Mouse (Mus musculus) MEL (cell line): ENCODE results near the gene Exosc8. TPM values are rescaled to one million over a fixed set of nuclear protein-coding genes. Genes with fewer than 3 reads are reported as not detected.

Source experiments
- DNase-seq: peaks from one replicate; pipeline ENCODE4 v3.0.0; 2011; ENCODE audit warnings: low read depth, low spot score
- H3K27ac ChIP-seq: 2 replicates; pipeline ENCODE4 v1.5.1; 2012; ENCODE audit warnings: low read depth, mild to moderate bottlenecking, control low read depth, low read length, moderate library complexity; ENCODE audit not compliant: control insufficient read depth
- H3K27me3 ChIP-seq, 2 experiments: fragments of 150-350 bp in 1 of 2; sonication (generic) in 1 of 2; 2 replicates each; pipeline ENCODE4 v1.6.1; 2012; ENCODE audit warnings: low read length in 2 of 2, mild to moderate bottlenecking in 2 of 2, improper control_type of control experiment in 1 of 2, moderate library complexity in 1 of 2; ENCODE audit not compliant: insufficient read depth in 2 of 2, control insufficient read depth in 1 of 2
- H3K36me3 ChIP-seq, 2 experiments: 2 replicates each; pipeline ENCODE4 v1.6.1; 2012 to 2014; ENCODE audit warnings: low read length in 2 of 2, improper control_type of control experiment in 1 of 2, inconsistent platforms in 1 of 2, mild to moderate bottlenecking in 1 of 2; ENCODE audit not compliant: insufficient read depth in 2 of 2, control insufficient read depth in 1 of 2
- H3K4me1 ChIP-seq, 2 experiments: fragments of 150-350 bp in 1 of 2; sonication (generic) in 1 of 2; 2 replicates each; pipeline ENCODE4 v1.6.1; 2012; ENCODE audit warnings: low read length in 2 of 2, improper control_type of control experiment in 1 of 2, mild to moderate bottlenecking in 1 of 2; ENCODE audit not compliant: insufficient read depth in 2 of 2, control insufficient read depth in 1 of 2
- H3K4me3 ChIP-seq, 2 experiments: fragments of 150-350 bp in 1 of 2; sonication (generic) in 1 of 2; 2 replicates each; pipeline ENCODE4 v1.5.1; 2012; ENCODE audit warnings: low read depth in 2 of 2, low read length in 2 of 2, mild to moderate bottlenecking in 2 of 2, moderate library complexity in 2 of 2, control low read depth in 1 of 2, improper control_type of control experiment in 1 of 2; ENCODE audit not compliant: control insufficient read depth in 1 of 2, insufficient read depth in 1 of 2
- H3K79me2 ChIP-seq: 2 replicates; pipeline ENCODE4 v1.6.1; 2012; ENCODE audit warnings: mild to moderate bottlenecking, low read length, moderate library complexity; ENCODE audit not compliant: control insufficient read depth, poor library complexity, insufficient read depth
- H3K9ac ChIP-seq: 2 replicates; pipeline ENCODE4 v1.6.1; 2012; ENCODE audit warnings: low read depth, mild to moderate bottlenecking, control low read depth, low read length, moderate library complexity; ENCODE audit not compliant: control insufficient read depth, poor library complexity, severe bottlenecking
- H3K9me3 ChIP-seq: fragments of 150-350 bp; sonication (generic); replicated peaks from 2 replicates; pipeline ENCODE4 v1.6.1; 2012; ENCODE audit warnings: mild to moderate bottlenecking, low read length, improper control_type of control experiment, moderate library complexity; ENCODE audit not compliant: insufficient read depth
- CHD1 ChIP-seq: IDR thresholded peaks from 2 replicates; pipeline ENCODE4 v1.6.1; 2012; ENCODE audit warnings: low read depth, mild to moderate bottlenecking, inconsistent platforms, low read length, improper control_type of control experiment
- CHD2 ChIP-seq: IDR thresholded peaks from 2 replicates; pipeline ENCODE4 v1.6.1; 2011; ENCODE audit warnings: low read length, improper control_type of control experiment
- CTCF ChIP-seq, 3 experiments: IDR thresholded peaks in 2 of 3; conservative IDR thresholded peaks in 1 of 3; 2 replicates each; pipeline ENCODE4 v1.5.1; 2011 to 2012; ENCODE audit warnings: low read length in 3 of 3, low read depth in 2 of 3, mild to moderate bottlenecking in 2 of 3, improper control_type of control experiment in 1 of 3, inconsistent platforms in 1 of 3, mixed read lengths in 1 of 3, moderate library complexity in 1 of 3; ENCODE audit not compliant: control insufficient read depth in 1 of 3, insufficient read depth in 1 of 3, poor library complexity in 1 of 3, severe bottlenecking in 1 of 3
- EP300 ChIP-seq, 2 experiments: IDR thresholded peaks; 2 replicates each; pipeline ENCODE4 v1.6.1; 2011; ENCODE audit warnings: improper control_type of control experiment in 2 of 2, low read length in 2 of 2, low read depth in 1 of 2, mild to moderate bottlenecking in 1 of 2
- ETS1 ChIP-seq: IDR thresholded peaks from 2 replicates; pipeline ENCODE4 v1.6.1; 2012; ENCODE audit warnings: low read depth, mild to moderate bottlenecking, inconsistent platforms, low read length, improper control_type of control experiment, moderate library complexity
- HCFC1 ChIP-seq: IDR thresholded peaks from 2 replicates; pipeline ENCODE4 v1.6.1; 2012; ENCODE audit warnings: low read depth, mild to moderate bottlenecking, inconsistent platforms, low read length, improper control_type of control experiment, moderate library complexity
- JUND ChIP-seq: IDR thresholded peaks from 2 replicates; pipeline ENCODE4 v1.6.1; 2011; ENCODE audit warnings: low read depth, mild to moderate bottlenecking, improper control_type of control experiment, low read length
- KAT2A ChIP-seq: conservative IDR thresholded peaks from 2 replicates; pipeline ENCODE4 v1.6.1; 2012; ENCODE audit warnings: low read depth, low read length, improper control_type of control experiment, inconsistent platforms
- MAFK ChIP-seq: IDR thresholded peaks from 2 replicates; pipeline ENCODE4 v1.6.1; 2011; ENCODE audit warnings: low read depth, mild to moderate bottlenecking, low read length, improper control_type of control experiment, borderline replicate concordance
- MAX ChIP-seq: IDR thresholded peaks from 2 replicates; pipeline ENCODE4 v1.6.1; 2011; ENCODE audit warnings: low read length, improper control_type of control experiment
- MAZ ChIP-seq: IDR thresholded peaks from 2 replicates; pipeline ENCODE4 v1.6.1; 2012; ENCODE audit warnings: low read depth, mild to moderate bottlenecking, inconsistent platforms, low read length, improper control_type of control experiment
- MEF2A ChIP-seq: IDR thresholded peaks from 2 replicates; pipeline ENCODE4 v1.6.1; 2014; ENCODE audit warnings: low read depth, mild to moderate bottlenecking, inconsistent platforms, low read length, improper control_type of control experiment; ENCODE audit not compliant: poor library complexity, insufficient replicate concordance, severe bottlenecking; ENCODE audit errors: extremely low read depth
- MXI1 ChIP-seq: IDR thresholded peaks from 2 replicates; pipeline ENCODE4 v1.6.1; 2011; ENCODE audit warnings: mild to moderate bottlenecking, low read depth, low read length, improper control_type of control experiment
- MYB ChIP-seq: IDR thresholded peaks from 2 replicates; pipeline ENCODE4 v1.6.1; 2011; ENCODE audit warnings: mild to moderate bottlenecking, low read depth, low read length, improper control_type of control experiment
- POLR2A ChIP-seq, 2 experiments: IDR thresholded peaks; 2 replicates each; pipeline ENCODE4 v1.6.1; 2011 to 2012; ENCODE audit warnings: low read length in 2 of 2, mild to moderate bottlenecking in 2 of 2, control low read depth in 1 of 2, improper control_type of control experiment in 1 of 2, low read depth in 1 of 2, moderate library complexity in 1 of 2; ENCODE audit not compliant: control insufficient read depth in 1 of 2, insufficient read depth in 1 of 2, poor library complexity in 1 of 2
- POLR2AphosphoS2 ChIP-seq: IDR thresholded peaks from 2 replicates; pipeline ENCODE4 v1.6.1; 2011; ENCODE audit warnings: low read length, improper control_type of control experiment
- POLR2AphosphoS5 ChIP-seq: IDR thresholded peaks from 2 replicates; pipeline ENCODE4 v1.6.1; 2012; ENCODE audit warnings: low read depth, borderline replicate concordance, mild to moderate bottlenecking, inconsistent platforms, low read length, moderate library complexity, mixed read lengths
- RAD21 ChIP-seq: IDR thresholded peaks from 2 replicates; pipeline ENCODE4 v1.6.1; 2011; ENCODE audit warnings: mild to moderate bottlenecking, low read depth, low read length, improper control_type of control experiment
- RCOR1 ChIP-seq: IDR thresholded peaks from 2 replicates; pipeline ENCODE4 v1.6.1; 2012; ENCODE audit warnings: low read depth, mild to moderate bottlenecking, inconsistent platforms, low read length, improper control_type of control experiment
- SIN3A ChIP-seq: IDR thresholded peaks from 2 replicates; pipeline ENCODE4 v1.6.1; 2012; ENCODE audit warnings: low read length, improper control_type of control experiment, inconsistent platforms
- UBTF ChIP-seq: IDR thresholded peaks from 2 replicates; pipeline ENCODE4 v1.6.1; 2012; ENCODE audit warnings: low read depth, mild to moderate bottlenecking, inconsistent platforms, low read length, improper control_type of control experiment, moderate library complexity, borderline replicate concordance; ENCODE audit not compliant: insufficient read depth
- USF2 ChIP-seq, 2 experiments: IDR thresholded peaks; 2 replicates each; pipeline ENCODE4 v1.6.1; 2011 to 2012; ENCODE audit warnings: improper control_type of control experiment in 2 of 2, low read length in 2 of 2, borderline replicate concordance in 1 of 2, inconsistent platforms in 1 of 2, low read depth in 1 of 2, mild to moderate bottlenecking in 1 of 2; ENCODE audit not compliant: insufficient read depth in 1 of 2
- ZKSCAN1 ChIP-seq: IDR thresholded peaks from 2 replicates; pipeline ENCODE4 v1.6.1; 2012; ENCODE audit warnings: low read depth, mild to moderate bottlenecking, inconsistent platforms, low read length, improper control_type of control experiment, moderate library complexity
- ZMIZ1 ChIP-seq: IDR thresholded peaks from 2 replicates; pipeline ENCODE4 v1.6.1; 2012; ENCODE audit warnings: low read depth, mild to moderate bottlenecking, inconsistent platforms, low read length, improper control_type of control experiment, moderate library complexity
- polyA plus RNA-seq, 2 experiments: library from polyadenylated mRNA; stranded (reverse) in 1 of 2; unstranded in 1 of 2; fragments of >175 nt in 1 of 2; fragments of >200 nt in 1 of 2; gene quantifications; 2 replicates each; pipeline versions ENCODE4 v1.2.1 to v1.2.4; 2012; ENCODE audit warnings: low replicate concordance in 2 of 2, low read depth in 1 of 2; ENCODE audit not compliant: insufficient read length in 2 of 2, insufficient read depth in 1 of 2, missing spikeins in 1 of 2
- total RNA-seq: library from RNA; depleted of rRNA; stranded (reverse); fragments of 300-350 nt; gene quantifications from 2 replicates; pipeline ENCODE4 v1.2.3, GENCODE M21; 2012

Exosc8 gene
- total and polyA plus RNA-seq, 3 experiments: 231 to 361 TPM; not detected in 1

- no peak overlapping the region for H3K27ac ChIP-seq
- no peak for DNase-seq
- no peak overlapping the region for H3K9ac ChIP-seq
- no peaks in the 10 kb centered on the region for H3K9me3 ChIP-seq
- no peaks in the 10 kb centered on the region for H3K4me1 ChIP-seq
- H3K79me2 ChIP-seq: no peaks in the 10 kb centered on the region
- H3K4me3 ChIP-seq: no peak overlapping the region
- no peak for TF ChIP-seq ZKSCAN1
- TF ChIP-seq MAX: no peak
- TF ChIP-seq POLR2AphosphoS5: no peak
- no peak for TF ChIP-seq RCOR1
- no peak for TF ChIP-seq UBTF
- no peak for TF ChIP-seq MAZ
- no peak for TF ChIP-seq KAT2A
- TF ChIP-seq USF2 (IDR thresholded peaks at IDR 0.05; ENCODE audit: borderline replicate concordance in 1 of 2, insufficient read depth in 1 of 2, low read depth in 1 of 2, low read length in 2 of 2): no peak
- no peak for TF ChIP-seq RAD21
- no peak for TF ChIP-seq POLR2A (IDR thresholded peaks at IDR 0.05; ENCODE audit: control insufficient read depth in 1 of 2, insufficient read depth in 1 of 2, low read depth in 1 of 2, low read length in 2 of 2, poor library complexity in 1 of 2)
- no peak for TF ChIP-seq POLR2AphosphoS2
- TF ChIP-seq ZMIZ1: no peak
- no peak for TF ChIP-seq JUND
- H3K27me3 ChIP-seq: no peaks in the 10 kb centered on the region
- no peaks in the 10 kb centered on the region for H3K36me3 ChIP-seq
Observed at GRCm38 (mm10) chr3:54759211-54759610, 24.0 kb upstream of the Exosc8 start.

- no peak for TF ChIP-seq KAT2A
- TF ChIP-seq SIN3A: no peak
- TF ChIP-seq ETS1: no peak
- TF ChIP-seq CTCF (IDR thresholded peaks at IDR 0.05 in 2 of 3, conservative IDR thresholded peaks at IDR 0.05 in 1 of 3; ENCODE audit: control insufficient read depth in 1 of 3, insufficient read depth in 1 of 3, low read depth in 2 of 3, low read length in 3 of 3, poor library complexity in 1 of 3, severe bottlenecking in 1 of 3): no peak
- no peak for TF ChIP-seq HCFC1
- TF ChIP-seq MAFK: no peak
- no peak for TF ChIP-seq MAX
- no peak for TF ChIP-seq EP300 (IDR thresholded peaks at IDR 0.05; ENCODE audit: low read depth in 1 of 2, low read length in 2 of 2)
- no peak for TF ChIP-seq CHD2
- TF ChIP-seq MYB: no peak
- no peak for TF ChIP-seq MEF2A
- no peak for TF ChIP-seq CHD1
- no peak for TF ChIP-seq MXI1
- no peak for TF ChIP-seq RAD21
- TF ChIP-seq UBTF: no peak
- Histone ChIP-seq H3K9ac (no peak overlapping the region), H3K4me3 (no peak overlapping the region), H3K36me3 (no peaks in the 10 kb centered on the region), H3K9me3 (no peaks in the 10 kb centered on the region), H3K79me2 (no peaks in the 10 kb centered on the region), H3K27me3 (no peaks in the 10 kb centered on the region), H3K27ac (no peak overlapping the region), H3K4me1 (no peaks in the 10 kb centered on the region)
- no peak for DNase-seq
Observed at GRCm38 (mm10) chr3:54757446-54757845, 22.3 kb upstream of the Exosc8 start.
